Mouse (Mus musculus): ENCODE results near the gene Set.

- TF ChIP-seq POLR2AphosphoS2 (IDR thresholded peaks at IDR 0.05; ENCODE audit: low read length), result no peak
- no peak for TF ChIP-seq CTCF (IDR thresholded peaks at IDR 0.05 in 2 of 3, conservative IDR thresholded peaks at IDR 0.05 in 1 of 3; ENCODE audit: control insufficient read depth in 1 of 3, insufficient read depth in 1 of 3, low read depth in 2 of 3, low read length in 3 of 3, poor library complexity in 1 of 3, severe bottlenecking in 1 of 3)
- no peak for TF ChIP-seq EP300 (IDR thresholded peaks at IDR 0.05; ENCODE audit: low read depth in 1 of 2, low read length in 2 of 2)
- TF ChIP-seq ZKSCAN1 (IDR thresholded peaks at IDR 0.05; ENCODE audit: low read depth, low read length), result no peak
- no peak for TF ChIP-seq SMC3 (IDR thresholded peaks at IDR 0.05; ENCODE audit: low read depth, low read length)
- TF ChIP-seq E2F4 (IDR thresholded peaks at IDR 0.05; ENCODE audit: borderline replicate concordance, low read depth, low read length), result no peak
- TF ChIP-seq POLR2A (IDR thresholded peaks at IDR 0.05; ENCODE audit: control insufficient read depth in 1 of 2, insufficient read depth in 1 of 2, low read depth in 1 of 2, low read length in 2 of 2, poor library complexity in 1 of 2), result no peak
- no peak for TF ChIP-seq ZC3H11A (IDR thresholded peaks at IDR 0.05; ENCODE audit: low read depth, low read length)
- TF ChIP-seq MXI1 (IDR thresholded peaks at IDR 0.05; ENCODE audit: low read depth, low read length), result no peak
- no peak for TF ChIP-seq MYC (IDR thresholded peaks at IDR 0.05; ENCODE audit: low read depth, low read length)
- no peak for TF ChIP-seq MAFK (IDR thresholded peaks at IDR 0.05; ENCODE audit: borderline replicate concordance, low read depth, low read length)
- no peak for TF ChIP-seq GATA1 (IDR thresholded peaks at IDR 0.05; ENCODE audit: low read depth, low read length)
- no peak for TF ChIP-seq ZNF384 (IDR thresholded peaks at IDR 0.05; ENCODE audit: low read depth, low read length)
These were observed 442 bp upstream of the Set start for GRCm38 (mm10) chr2:30056736-30057135.
